In the genomic region with DNA sequence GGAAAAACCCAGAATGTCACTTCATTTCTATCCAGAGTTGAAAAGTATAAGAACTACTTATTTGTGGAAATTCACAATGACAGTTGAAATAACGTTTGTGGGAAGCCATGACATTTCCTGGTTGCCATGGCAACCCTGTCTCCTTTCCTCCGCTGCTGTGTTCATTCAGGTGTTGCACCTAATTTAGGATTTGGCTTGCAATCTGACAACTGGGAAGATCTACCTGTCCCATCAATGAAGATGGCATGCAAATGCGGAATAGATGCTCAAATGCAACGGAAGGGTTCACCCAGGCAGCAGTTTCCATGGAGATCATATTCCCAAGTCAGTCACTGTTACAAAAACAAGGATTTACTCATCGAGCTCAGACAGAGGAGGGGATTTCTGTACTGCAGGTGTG, we compare ENCODE assay signal across 16 mouse cellular contexts.
DNase-seq lines count a peak whose midpoint lies in the region; ATAC-seq and TF ChIP-seq lines count a peak whose summit lies in the region.
"Had no signal": no experiment of that assay in that cellular context is flagged by ENCODE, and none has a peak within 500 bp of the region (broad histone marks: within the 10 kb centered on the region; RNA-seq: fewer than 3 reads in every experiment).

No protein-coding gene starts in this region.

- H3K9me3 ChIP-seq in midbrain, embryonic 15.5 days, result no peaks in the 10 kb centered on the region
- no peaks in the 10 kb centered on the region for H3K9me3 ChIP-seq in liver, embryonic 11.5 days (ENCODE audit: control insufficient read depth, low read length)
- H3K9me3 ChIP-seq: embryonic facial prominence, embryonic 15.5 days; liver, embryonic 12.5 days had no signal

- H3K79me2 ChIP-seq in heart, adult 2 months (replicated peaks; ENCODE audit: control insufficient read depth, insufficient read depth, low read length), result no peaks in the 10 kb centered on the region

- no peak overlapping the region for H3K9ac ChIP-seq in heart, adult 2 months (ENCODE audit: low read depth, low read length)
- no peak overlapping the region for H3K9ac ChIP-seq in midbrain, embryonic 15.5 days
- H3K9ac ChIP-seq in liver, embryonic 11.5 days (ENCODE audit: low read depth, low read length), result no peak overlapping the region
- H3K9ac ChIP-seq: embryonic facial prominence, embryonic 15.5 days; heart, embryonic 13.5 days; liver, embryonic 12.5 days; neural tube, embryonic 13.5 days had no signal

- peak; percentile 63 for ATAC-seq in midbrain, embryonic 15.5 days (replicated peaks)
- no peak for ATAC-seq in liver, embryonic 11.5 days (replicated peaks; ENCODE audit: low FRiP score)
- ATAC-seq: liver, embryonic 12.5 days had no signal

- H3K4me3 ChIP-seq in heart, adult 2 months, result no peak overlapping the region
- no peak overlapping the region for H3K4me3 ChIP-seq in midbrain, embryonic 15.5 days
- no peak overlapping the region for H3K4me3 ChIP-seq in liver, embryonic 11.5 days (ENCODE audit: low read depth, low read length)
- H3K4me3 ChIP-seq: embryonic facial prominence, embryonic 15.5 days; heart, embryonic 13.5 days; liver, embryonic 12.5 days; neural tube, embryonic 13.5 days had no signal

- intact Hi-C loops in heart, adult 2 months (cut with DNase I), result no loop called here
- intact Hi-C loops in heart, postnatal 36 days (cut with DNase I), result no loop called here

- no peaks in the 10 kb centered on the region for H3K36me3 ChIP-seq in heart, adult 2 months (ENCODE audit: control insufficient read depth, insufficient read depth, low read length)
- no peaks in the 10 kb centered on the region for H3K36me3 ChIP-seq in midbrain, embryonic 15.5 days (replicated peaks)
- H3K36me3 ChIP-seq in liver, embryonic 11.5 days (ENCODE audit: control insufficient read depth, insufficient read depth, low read length), result no peaks in the 10 kb centered on the region
- H3K36me3 ChIP-seq: embryonic facial prominence, embryonic 15.5 days; heart, embryonic 13.5 days; liver, embryonic 12.5 days; neural tube, embryonic 13.5 days had no signal

- no peak for TF ChIP-seq CTCF in heart, adult 2 months (IDR thresholded peaks at IDR 0.05)

- 79% methylated on average over 5 of the region's 5 CpGs for WGBS in heart, adult 2 months
- WGBS in midbrain, embryonic 15.5 days, result 35% methylated on average over 5 of the region's 5 CpGs
- 73% methylated on average over 5 of the region's 5 CpGs for WGBS in liver, embryonic 11.5 days

- H3K27me3 ChIP-seq in heart, adult 2 months (ENCODE audit: control insufficient read depth, insufficient read depth, low read length), result no peaks in the 10 kb centered on the region
- H3K27me3 ChIP-seq in midbrain, embryonic 15.5 days (replicated peaks), result no peaks in the 10 kb centered on the region
- H3K27me3 ChIP-seq in liver, embryonic 11.5 days (replicated peaks; ENCODE audit: control insufficient read depth, insufficient read depth, low read length), result no peaks in the 10 kb centered on the region
- H3K27me3 ChIP-seq: CH12.LX; embryonic facial prominence, embryonic 15.5 days; heart, embryonic 13.5 days; liver, embryonic 12.5 days; neural tube, embryonic 13.5 days had no signal

- H3K27ac ChIP-seq in heart, adult 2 months, result no peak overlapping the region
- peak overlapping the region; percentile 75 for H3K27ac ChIP-seq in midbrain, embryonic 15.5 days
- H3K27ac ChIP-seq in liver, embryonic 11.5 days (ENCODE audit: low read depth, low read length), result no peak overlapping the region
- H3K27ac ChIP-seq: embryonic facial prominence, embryonic 15.5 days; heart, embryonic 13.5 days; liver, embryonic 12.5 days; neural tube, embryonic 13.5 days had no signal

- H3K4me2 ChIP-seq in midbrain, embryonic 15.5 days, result no peak overlapping the region
- no peak overlapping the region for H3K4me2 ChIP-seq in liver, embryonic 11.5 days
- H3K4me2 ChIP-seq: embryonic facial prominence, embryonic 15.5 days; heart, embryonic 13.5 days; liver, embryonic 12.5 days; neural tube, embryonic 13.5 days had no signal

- DNase-seq in heart, adult 11 months, result peak; percentile 75
- DNase-seq in heart, adult 2 months, result no peak
- peak; percentile 9 for DNase-seq in right cerebral cortex, adult 18-20 months
- DNase-seq in right cerebral cortex, postnatal 14 days, result no peak
- peak; percentile 56 for DNase-seq in thymus, postnatal 4 days
- DNase-seq in heart, postnatal 36 days, result no peak
- DNase-seq in liver, embryonic 11.5 days (ENCODE audit: low spot score), result no peak
- DNase-seq: cerebellum, postnatal 36 days; kidney, adult 11 months; spleen, adult 18-20 months had no signal

- TF ChIP-seq EP300 in heart, adult 2 months (IDR thresholded peaks at IDR 0.05; ENCODE audit: insufficient read depth, low read depth, low read length), result no peak

- peaks cover 1% of the 10 kb centered on the region; the same call in 1 of the 2 replicates for H3K4me1 ChIP-seq in heart, adult 2 months (ENCODE audit: control insufficient read depth, insufficient read depth, low read length)
- peaks cover 7% of the 10 kb centered on the region for H3K4me1 ChIP-seq in midbrain, embryonic 15.5 days
- no peaks in the 10 kb centered on the region for H3K4me1 ChIP-seq in liver, embryonic 11.5 days (replicated peaks; ENCODE audit: control insufficient read depth, insufficient read depth, low read length)
- H3K4me1 ChIP-seq: embryonic facial prominence, embryonic 15.5 days; liver, embryonic 12.5 days had no signal

- no peak for TF ChIP-seq POLR2A in heart, adult 2 months (IDR thresholded peaks at IDR 0.05; ENCODE audit: insufficient read depth, low read depth, low read length)

Comparison
In these comparisons a context has a peak if more than half of its experiments do, and no peak if none do; other contexts are left out.
1. DNase-seq: peak in heart, adult 11 months (single experiment), right cerebral cortex, adult 18-20 months (single experiment) and thymus, postnatal 4 days (single experiment); none in heart, adult 2 months (0 of 2), right cerebral cortex, postnatal 14 days (single experiment), heart, postnatal 36 days (0 of 2) and liver, embryonic 11.5 days (single experiment).